Mouse (Mus musculus): ENCODE data around the gene AW549877.
A peak's percentile ranks its signal among the peaks of the same experiment; 100 is the strongest.

The AW549877 gene

GRCm38 (mm10) chr15:3984876-3985275 lies 10.7 kb downstream of the AW549877 start:
- DNase-seq (ENCODE audit: low spot score in 2 of 2) = peak in 1 of 2 experiments; percentile 12

GRCm38 (mm10) chr15:3982732-3983131 lies 12.8 kb downstream of the AW549877 start:
- DNase-seq (ENCODE audit: low spot score in 2 of 2) = no peak

GRCm38 (mm10) chr15:3979871-3980270 lies 15.7 kb downstream of the AW549877 start:
- no peak for DNase-seq (ENCODE audit: low spot score in 2 of 2)

GRCm38 (mm10) chr15:3979061-3979848 lies 16.3 kb downstream of the AW549877 start, which contains the start of gene Fbxo4:
Gene Fbxo4 (minus strand): TSS chr15:3979573.
- peak; percentile 81 to 88 for DNase-seq (ENCODE audit: low spot score in 2 of 2)

GRCm38 (mm10) chr15:3978279-3978678 lies 17.3 kb downstream of the AW549877 start:
- DNase-seq (ENCODE audit: low spot score in 2 of 2) = no peak

GRCm38 (mm10) chr15:3973300-3973699 lies 22.2 kb downstream of the AW549877 start:
- DNase-seq (ENCODE audit: low spot score in 2 of 2) = no peak

GRCm38 (mm10) chr15:3970193-3970592 lies 25.4 kb downstream of the AW549877 start:
- DNase-seq (ENCODE audit: low spot score in 2 of 2) = no peak

GRCm38 (mm10) chr15:3969743-3970142 lies 25.8 kb downstream of the AW549877 start:
- DNase-seq (ENCODE audit: low spot score in 2 of 2) = no peak

- DNase-seq (ENCODE audit: low spot score in 2 of 2) = no peak
Observed at GRCm38 (mm10) chr15:3962251-3962650, 33.3 kb downstream of the AW549877 start.

GRCm38 (mm10) chr15:3960094-3960493 lies 35.5 kb downstream of the AW549877 start:
- DNase-seq (ENCODE audit: low spot score in 2 of 2) = no peak

- DNase-seq (ENCODE audit: low spot score in 2 of 2) = peak; percentile 7 to 51
Observed at GRCm38 (mm10) chr15:3957982-3958381, 37.6 kb downstream of the AW549877 start.

GRCm38 (mm10) chr15:3954971-3955370 lies 40.6 kb downstream of the AW549877 start:
- DNase-seq (ENCODE audit: low spot score in 2 of 2) = no peak

- DNase-seq (ENCODE audit: low spot score in 2 of 2) = no peak
Observed at GRCm38 (mm10) chr15:3938132-3938531, 57.4 kb downstream of the AW549877 start.

- no peak for DNase-seq (ENCODE audit: low spot score in 2 of 2)
Observed at GRCm38 (mm10) chr15:3936056-3936455, 59.5 kb downstream of the AW549877 start.

GRCm38 (mm10) chr15:3933466-3933865 lies 62.1 kb downstream of the AW549877 start:
- no peak for DNase-seq (ENCODE audit: low spot score in 2 of 2)

All from urinary bladder, postnatal 36 days (tissue).